Mouse (Mus musculus) heart, adult 8-10 months (tissue): Measurements from ENCODE around the gene Dmap1. TPM values are rescaled to one million over a fixed set of nuclear protein-coding genes. Genes with fewer than 3 reads are reported as not detected.

Experiments
- DNase-seq: peaks from one replicate; pipeline ENCODE4 v3.0.0; 2022; ENCODE audit warnings: low spot score
- total RNA-seq, 4 experiments: library from RNA; stranded (reverse); gene quantifications; 2 replicates each; pipeline ENCODE4 v1.2.4; 2022

Gene Dmap1
- total RNA-seq, 4 experiments from 2014 or later = 15.9 to 23.7 (median 20.9) TPM

GRCm38 (mm10) chr4:117656961-117657360 is 25.1 kb downstream of the Dmap1 start:
- no peak for DNase-seq

GRCm38 (mm10) chr4:117655500-117655863 is 26.6 kb downstream of the Dmap1 start:
- no peak for DNase-seq

- no peak for DNase-seq
Observed at GRCm38 (mm10) chr4:117654703-117655499, 27.2 kb downstream of the Dmap1 start.

- DNase-seq = no peak
Observed at GRCm38 (mm10) chr4:117654016-117654702, 27.9 kb downstream of the Dmap1 start.

GRCm38 (mm10) chr4:117652727-117653126 is 29.3 kb downstream of the Dmap1 start:
- no peak for DNase-seq

GRCm38 (mm10) chr4:117651626-117652101 is 30.4 kb downstream of the Dmap1 start:
- no peak for DNase-seq

GRCm38 (mm10) chr4:117646926-117647755 is 34.9 kb downstream of the Dmap1 start:
- DNase-seq = no peak

GRCm38 (mm10) chr4:117646496-117646895 is 35.6 kb downstream of the Dmap1 start:
- DNase-seq = no peak

GRCm38 (mm10) chr4:117645859-117646258 is 36.2 kb downstream of the Dmap1 start:
- DNase-seq = no peak

- DNase-seq = no peak
Observed at GRCm38 (mm10) chr4:117645031-117645435, 37.0 kb downstream of the Dmap1 start.

- no peak for DNase-seq
Observed at GRCm38 (mm10) chr4:117641804-117642203, 40.3 kb downstream of the Dmap1 start.

- peak; percentile 53 for DNase-seq
Observed at GRCm38 (mm10) chr4:117640925-117641703, 41.0 kb downstream of the Dmap1 start.

GRCm38 (mm10) chr4:117636891-117637613 is 45.0 kb downstream of the Dmap1 start:
- DNase-seq = no peak

GRCm38 (mm10) chr4:117636152-117636551 is 45.9 kb downstream of the Dmap1 start:
- DNase-seq = no peak

GRCm38 (mm10) chr4:117634642-117635041 is 47.4 kb downstream of the Dmap1 start:
- DNase-seq = no peak

GRCm38 (mm10) chr4:117633527-117633926 is 48.5 kb downstream of the Dmap1 start:
- no peak for DNase-seq

- no peak for DNase-seq
Observed at GRCm38 (mm10) chr4:117630053-117630670, 51.9 kb downstream of the Dmap1 start.

GRCm38 (mm10) chr4:117628464-117628863 is 53.6 kb downstream of the Dmap1 start:
- DNase-seq = no peak
